Mouse (Mus musculus) left cerebral cortex, postnatal 14 days (tissue): ENCODE results near the gene Pttg1. TPM values are rescaled to one million over a fixed set of nuclear protein-coding genes. Genes with fewer than 3 reads are reported as not detected.

Source experiments
- DNase-seq, 2 experiments: peaks; one replicate each; pipeline ENCODE4 v3.0.0; 2021 to 2022; ENCODE audit warnings: low spot score in 2 of 2, mixed read lengths in 1 of 2
- intact Hi-C: fragments of 180-260 bp; cut with DNase I; formaldehyde crosslinking; loops from one replicate; pipeline ENCODE4 v1.15.1; 2025
- microRNA-seq, 2 experiments: library from miRNA; unstranded; fragments of <30 nt; microRNA quantifications; one replicate each; pipeline ENCODE4 v1.2.0; 2022
- total RNA-seq, 2 experiments: library from RNA; stranded (reverse); gene quantifications; 2 replicates each; pipeline ENCODE4 v1.2.3; 2021

Pttg1 gene
- total RNA-seq, 2 experiments from 2014 or later = 17.6 to 18.7 TPM

GRCm38 (mm10) chr11:43380901-43381300 is 45.1 kb downstream of the Pttg1 start:
- DNase-seq = no peak
- intact Hi-C loops = no loop called here

- intact Hi-C loops = no loop called here
- DNase-seq = no peak
Measured at GRCm38 (mm10) chr11:43379911-43380485, 46.1 kb downstream of the Pttg1 start.

- intact Hi-C loops = no loop called here
- no peak for DNase-seq
Measured at GRCm38 (mm10) chr11:43379488-43379887, 46.6 kb downstream of the Pttg1 start.

GRCm38 (mm10) chr11:43377083-43377850 is 48.8 kb downstream of the Pttg1 start:
- DNase-seq = no peak
- intact Hi-C loops = no loop called here

GRCm38 (mm10) chr11:43376598-43376997 is 49.5 kb downstream of the Pttg1 start:
- intact Hi-C loops = no loop called here
- no peak for DNase-seq

GRCm38 (mm10) chr11:43374956-43375355 is 51.1 kb downstream of the Pttg1 start:
- intact Hi-C loops = no loop called here
- no peak for DNase-seq

- intact Hi-C loops = no loop called here
- DNase-seq = no peak
Measured at GRCm38 (mm10) chr11:43373367-43373766, 52.7 kb downstream of the Pttg1 start.

- intact Hi-C loops = no loop called here
- no peak for DNase-seq
Measured at GRCm38 (mm10) chr11:43371807-43372206, 54.2 kb downstream of the Pttg1 start.

Small RNA genes lying within 50 kb of the gene (microRNA-seq; reads per million reads assigned to microRNA genes)
- gene Mir146 = 708 to 955 reads per million in 2 experiments

Other genes starting within 250 kb of the Pttg1 start
- gene Slu7, start 7.5 kb upstream of the Pttg1 start, total RNA-seq = 10 to 100 TPM; 43.7 to 48.9 TPM
- gene C1qtnf2, start 48.0 kb upstream of the Pttg1 start, total RNA-seq = 1 to 10 TPM; 3.6 to 3.8 TPM
- gene Ccnjl, start 102.5 kb upstream of the Pttg1 start, total RNA-seq = 1 to 10 TPM; 5.6 to 6.2 TPM
- gene 4933415A04Rik, start 160.8 kb upstream of the Pttg1 start, total RNA-seq = 1 to 10 TPM; 1.1 TPM
- not detected for gene Fabp6, start 175.3 kb upstream of the Pttg1 start, total RNA-seq